Mouse (Mus musculus): Measurements from ENCODE around the gene Cys1. TPM values are rescaled to one million over a fixed set of nuclear protein-coding genes. Genes with fewer than 3 reads are reported as not detected.
A peak's percentile ranks its signal among the peaks of the same experiment; 100 is the strongest.
"Not testable (repeated sequence)": the region's sequence is repeated elsewhere in the genome, so short reads cannot be mapped to it uniquely, and the experiment has no call there.

Gene Cys1
- total RNA-seq, 2 experiments from 2014 or later = 9.9 to 10.0 TPM

GRCm38 (mm10) chr12:24701621-24702020 is 20.0 kb upstream of the Cys1 start:
- DNase-seq (ENCODE audit: low spot score in 2 of 2); intact Hi-C loops (cut with DNase I): not testable (repeated sequence)

- intact Hi-C loops (cut with DNase I) = no loop called here
- no peak for DNase-seq (ENCODE audit: low spot score in 2 of 2)
Measured at GRCm38 (mm10) chr12:24699578-24699977, 18.0 kb upstream of the Cys1 start.

- DNase-seq (ENCODE audit: low spot score in 2 of 2) = no peak
- intact Hi-C loops (cut with DNase I) = no loop called here
Measured at GRCm38 (mm10) chr12:24698514-24698913, 16.9 kb upstream of the Cys1 start.

- DNase-seq (ENCODE audit: low spot score in 2 of 2) = no peak
- intact Hi-C loops (cut with DNase I) = loop anchor here (1.0 to 2.0 kb wide), 2 partner anchors 67 to 94 kb away; no protein-coding TSS in a partner anchor
Measured at GRCm38 (mm10) chr12:24697484-24698204, 16.0 kb upstream of the Cys1 start.

- peak; percentile 88 to 92 for DNase-seq (ENCODE audit: low spot score in 2 of 2)
- intact Hi-C loops (cut with DNase I) = loop anchor here (1.0 to 2.0 kb wide), 2 partner anchors 66 to 93 kb away; no protein-coding TSS in a partner anchor
Measured at GRCm38 (mm10) chr12:24696500-24697483, 15.2 kb upstream of the Cys1 start.

- no peak for DNase-seq (ENCODE audit: low spot score in 2 of 2)
- intact Hi-C loops (cut with DNase I) = no loop called here
Measured at GRCm38 (mm10) chr12:24690351-24690750, 8.7 kb upstream of the Cys1 start.

- DNase-seq (ENCODE audit: low spot score in 2 of 2) = no peak
- intact Hi-C loops (cut with DNase I) = no loop called here
Measured at GRCm38 (mm10) chr12:24686696-24687346, 5.2 kb upstream of the Cys1 start.

- intact Hi-C loops (cut with DNase I) = no loop called here
- no peak for DNase-seq (ENCODE audit: low spot score in 2 of 2)
Measured at GRCm38 (mm10) chr12:24686038-24686695, 4.6 kb upstream of the Cys1 start.

GRCm38 (mm10) chr12:24683461-24683860 is 1.8 kb upstream of the Cys1 start:
- no peak for DNase-seq (ENCODE audit: low spot score in 2 of 2)
- intact Hi-C loops (cut with DNase I) = no loop called here

GRCm38 (mm10) chr12:24682563-24682962 is 950 bp upstream of the Cys1 start:
- intact Hi-C loops (cut with DNase I) = no loop called here
- peak; percentile 51 to 73 for DNase-seq (ENCODE audit: low spot score in 2 of 2)

- intact Hi-C loops (cut with DNase I) = no loop called here
- peak; percentile 32 to 35 for DNase-seq (ENCODE audit: low spot score in 2 of 2)
Measured at GRCm38 (mm10) chr12:24680492-24681285, 924 bp downstream of the Cys1 start.

- DNase-seq (ENCODE audit: low spot score in 2 of 2) = peak; percentile 31 to 45
- intact Hi-C loops (cut with DNase I) = no loop called here
Measured at GRCm38 (mm10) chr12:24680096-24680491, 1.5 kb downstream of the Cys1 start.

GRCm38 (mm10) chr12:24662131-24662530 is 19.5 kb downstream of the Cys1 start:
- DNase-seq (ENCODE audit: low spot score in 2 of 2) = no peak
- intact Hi-C loops (cut with DNase I) = no loop called here

- DNase-seq (ENCODE audit: low spot score in 2 of 2) = no peak
- intact Hi-C loops (cut with DNase I) = no loop called here
Measured at GRCm38 (mm10) chr12:24661100-24661499, 20.5 kb downstream of the Cys1 start.

GRCm38 (mm10) chr12:24659923-24660322 is 21.7 kb downstream of the Cys1 start:
- no peak for DNase-seq (ENCODE audit: low spot score in 2 of 2)
- intact Hi-C loops (cut with DNase I) = no loop called here

- intact Hi-C loops (cut with DNase I) = no loop called here
- DNase-seq (ENCODE audit: low spot score in 2 of 2) = no peak
Measured at GRCm38 (mm10) chr12:24658998-24659397, 22.6 kb downstream of the Cys1 start.

GRCm38 (mm10) chr12:24656436-24656835 is 25.2 kb downstream of the Cys1 start:
- intact Hi-C loops (cut with DNase I) = no loop called here
- no peak for DNase-seq (ENCODE audit: low spot score in 2 of 2)

GRCm38 (mm10) chr12:24654065-24654862 is 27.3 kb downstream of the Cys1 start:
- intact Hi-C loops (cut with DNase I) = no loop called here
- DNase-seq (ENCODE audit: low spot score in 2 of 2) = no peak

Data from left cerebral cortex, postnatal 14 days (tissue).